Mouse (Mus musculus) ES-Bruce4 (cell line): Measurements from ENCODE around the gene Cnot1.

ENCODE experiments used
- CTCF ChIP-seq: IDR thresholded peaks from one replicate; pipeline ENCODE4 v1.8.1; 2011; ENCODE audit warnings: low read depth, low read length
- POLR2A ChIP-seq: IDR thresholded peaks from one replicate; pipeline ENCODE4 v1.8.1; 2011; ENCODE audit warnings: low read length; ENCODE audit not compliant: insufficient read depth

DNA sequence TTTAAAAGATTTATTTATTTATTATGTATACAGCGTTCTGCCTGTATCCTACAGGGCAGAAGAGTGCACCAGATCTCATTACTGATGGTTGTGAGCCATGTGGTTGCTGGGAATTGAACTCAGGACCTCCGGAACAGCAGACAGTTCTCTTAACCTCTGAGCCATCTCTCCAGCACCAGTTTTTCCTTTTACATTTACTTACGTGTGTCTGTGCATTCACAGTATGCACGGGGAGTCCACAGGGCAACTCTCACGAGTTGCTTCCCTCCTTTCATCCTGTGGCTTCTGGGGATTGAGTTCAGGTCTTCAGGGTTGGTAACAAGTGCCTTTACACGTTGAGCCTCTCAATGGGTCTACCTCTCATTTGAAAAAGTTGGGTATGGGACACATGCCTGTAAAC, 46.9 kb upstream of the Cnot1 start:
- TF ChIP-seq CTCF = no peak
- no peak for TF ChIP-seq POLR2A
